Mouse (Mus musculus): ENCODE data around the gene Eif4e2.

The Eif4e2 gene

GRCm38 (mm10) chr1:87263257-87263656 is 49.5 kb downstream of the Eif4e2 start:
- DNase-seq (ENCODE audit: low spot score in 2 of 2), result no peak

GRCm38 (mm10) chr1:87263796-87264133 is 50.1 kb downstream of the Eif4e2 start:
- no peak for DNase-seq (ENCODE audit: low spot score in 2 of 2)

- no peak for DNase-seq (ENCODE audit: low spot score in 2 of 2)
Observed at GRCm38 (mm10) chr1:87264134-87265006, 50.7 kb downstream of the Eif4e2 start, which contains the start of gene Efhd1. TSS of gene Efhd1 (plus strand) at chr1:87264363.

GRCm38 (mm10) chr1:87265200-87265599 is 51.5 kb downstream of the Eif4e2 start:
- DNase-seq (ENCODE audit: low spot score in 2 of 2), result no peak

- no peak for DNase-seq (ENCODE audit: low spot score in 2 of 2)
Observed at GRCm38 (mm10) chr1:87266296-87267090, 52.8 kb downstream of the Eif4e2 start.

- no peak for DNase-seq (ENCODE audit: low spot score in 2 of 2)
Observed at GRCm38 (mm10) chr1:87270204-87270603, 56.5 kb downstream of the Eif4e2 start.

- DNase-seq (ENCODE audit: low spot score in 2 of 2), result no peak
Observed at GRCm38 (mm10) chr1:87270641-87271467, 57.1 kb downstream of the Eif4e2 start.

- DNase-seq (ENCODE audit: low spot score in 2 of 2), result no peak
Observed at GRCm38 (mm10) chr1:87271596-87271995, 57.9 kb downstream of the Eif4e2 start.

- DNase-seq (ENCODE audit: low spot score in 2 of 2), result no peak
Observed at GRCm38 (mm10) chr1:87272462-87272861, 58.7 kb downstream of the Eif4e2 start.

- peak in 1 of 2 experiments; percentile 20 for DNase-seq (ENCODE audit: low spot score in 2 of 2)
Observed at GRCm38 (mm10) chr1:87273514-87273942, 59.8 kb downstream of the Eif4e2 start.

- DNase-seq (ENCODE audit: low spot score in 2 of 2), result no peak
Observed at GRCm38 (mm10) chr1:87274134-87274533, 60.4 kb downstream of the Eif4e2 start.

- no peak for DNase-seq (ENCODE audit: low spot score in 2 of 2)
Observed at GRCm38 (mm10) chr1:87275151-87275550, 61.4 kb downstream of the Eif4e2 start.

GRCm38 (mm10) chr1:87276056-87276455 is 62.3 kb downstream of the Eif4e2 start:
- no peak for DNase-seq (ENCODE audit: low spot score in 2 of 2)

GRCm38 (mm10) chr1:87280281-87280680 is 66.6 kb downstream of the Eif4e2 start:
- DNase-seq (ENCODE audit: low spot score in 2 of 2), result no peak

GRCm38 (mm10) chr1:87281599-87282412 is 68.1 kb downstream of the Eif4e2 start:
- DNase-seq (ENCODE audit: low spot score in 2 of 2), result no peak

GRCm38 (mm10) chr1:87282413-87282788 is 68.7 kb downstream of the Eif4e2 start:
- DNase-seq (ENCODE audit: low spot score in 2 of 2), result no peak

- no peak for DNase-seq (ENCODE audit: low spot score in 2 of 2)
Observed at GRCm38 (mm10) chr1:87283410-87283960, 69.8 kb downstream of the Eif4e2 start.

- no peak for DNase-seq (ENCODE audit: low spot score in 2 of 2)
Observed at GRCm38 (mm10) chr1:87287105-87287504, 73.4 kb downstream of the Eif4e2 start.
